Mouse (Mus musculus) retina, adult 2 months (tissue): Measurements from ENCODE around the gene Iqsec1.
A peak's percentile ranks its signal among the peaks of the same experiment; 100 is the strongest.

Experiments used
- DNase-seq: peaks from one replicate; pipeline ENCODE4 v3.0.0-alpha.2; 2012; ENCODE audit warnings: low read depth, low spot score

Gene Iqsec1

GRCm38 (mm10) chr6:90619936-90620335 lies 368.5 kb downstream of the Iqsec1 start:
- no peak for DNase-seq

DNA sequence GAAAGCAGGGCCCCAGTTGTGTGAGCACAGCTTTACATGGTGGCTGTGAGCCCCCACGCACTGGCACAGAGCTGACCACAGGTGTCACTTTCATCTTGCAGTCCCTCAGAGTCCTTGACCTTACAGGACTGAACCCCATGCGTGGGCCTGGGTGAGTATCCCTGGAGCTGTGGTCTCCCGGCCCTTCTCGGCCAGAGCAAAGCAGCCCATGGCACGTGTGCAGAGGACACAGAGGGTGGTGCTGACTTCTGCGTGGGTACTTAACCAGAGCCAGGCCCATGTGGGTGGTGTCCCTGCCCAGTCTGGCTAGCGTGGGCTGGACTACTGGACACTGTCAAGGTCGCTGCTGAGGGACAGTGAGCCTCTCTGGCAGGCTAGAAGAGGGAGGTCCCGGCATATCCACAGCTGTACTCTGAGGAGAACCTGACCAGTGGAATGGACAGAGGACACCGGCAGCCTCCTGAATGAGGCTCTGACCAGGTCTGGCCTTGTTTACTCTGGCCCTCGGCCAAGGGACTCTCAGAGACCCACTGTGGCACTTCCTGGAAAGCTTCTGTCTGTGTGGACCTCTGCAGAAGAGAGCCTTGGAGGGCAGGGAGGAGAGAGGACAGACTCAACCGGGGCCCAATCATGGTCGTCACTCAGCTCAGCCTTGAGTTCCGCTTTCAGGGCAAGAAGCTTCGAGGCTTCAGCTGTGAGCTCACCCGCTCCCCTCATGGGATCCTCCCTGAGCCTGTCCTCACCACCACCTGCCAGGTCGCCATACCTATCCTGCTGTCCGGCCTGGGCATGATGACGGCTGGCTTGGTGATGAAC lies 369.5 kb downstream of the Iqsec1 start:
- no peak for DNase-seq

DNA sequence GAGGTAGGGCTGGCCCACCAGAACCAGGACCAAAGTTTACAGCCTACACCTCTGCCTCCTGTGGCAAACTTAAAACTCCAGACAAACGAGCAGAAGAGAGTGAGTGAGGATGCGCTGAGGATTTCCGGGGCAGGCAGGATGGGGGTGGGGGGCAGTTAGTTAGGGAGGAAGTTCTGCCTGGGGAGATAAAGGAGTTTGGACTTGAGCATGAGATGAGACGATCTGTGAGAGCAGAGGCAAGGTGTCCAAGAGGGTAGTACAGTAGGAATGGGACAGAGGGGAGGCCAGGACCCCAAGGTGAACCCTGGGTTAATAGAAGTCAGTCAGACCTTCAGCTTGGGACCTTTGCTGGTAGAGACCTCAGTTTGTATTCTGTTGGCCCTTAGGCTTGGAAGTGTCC lies 370.2 kb downstream of the Iqsec1 start:
- no peak for DNase-seq

- DNase-seq: no peak
Measured at GRCm38 (mm10) chr6:90616481-90616880, 372.0 kb downstream of the Iqsec1 start.

DNA sequence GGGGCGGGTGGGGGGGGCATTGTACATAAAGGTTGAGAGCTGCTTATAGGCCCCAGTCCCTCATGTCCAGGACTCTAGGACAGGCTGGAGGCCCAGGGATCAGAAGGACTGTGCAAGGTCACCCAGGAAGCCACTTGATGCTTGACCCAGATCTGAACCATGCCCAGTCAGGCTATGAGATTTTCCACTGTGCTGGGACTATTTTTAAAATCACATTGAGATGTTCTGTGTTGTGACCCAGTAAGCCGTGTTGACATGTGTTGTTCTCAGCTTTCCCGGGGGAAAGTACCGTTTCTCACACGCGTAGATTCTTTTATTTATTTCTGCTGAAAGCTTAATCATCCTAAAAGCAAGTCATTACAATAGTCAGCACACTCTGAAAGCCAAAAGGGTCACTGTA lies 372.5 kb downstream of the Iqsec1 start:
- DNase-seq: no peak

DNA sequence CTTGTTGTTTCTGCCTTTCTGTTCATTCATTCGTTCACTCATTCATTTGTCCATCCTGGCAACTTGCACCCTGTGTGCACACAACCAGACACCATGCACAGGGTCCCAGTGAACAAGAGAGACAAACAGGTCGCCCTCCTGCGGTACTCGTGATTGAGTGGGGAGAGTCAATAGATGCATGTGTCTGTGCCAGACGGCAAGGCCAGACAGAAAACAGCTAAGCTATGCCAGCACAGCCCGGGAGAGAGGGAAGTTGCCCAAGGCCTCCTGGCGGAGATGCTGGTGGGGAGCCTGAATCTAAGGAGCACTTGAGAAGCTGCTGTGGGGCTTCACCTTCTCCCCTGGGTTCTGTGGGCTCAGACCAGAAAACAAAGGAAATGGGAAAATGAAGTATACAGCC lies 373.1 kb downstream of the Iqsec1 start:
- DNase-seq: no peak

GRCm38 (mm10) chr6:90613277-90613676 lies 375.2 kb downstream of the Iqsec1 start:
- no peak for DNase-seq

GRCm38 (mm10) chr6:90610248-90610647 lies 378.2 kb downstream of the Iqsec1 start:
- DNase-seq: no peak

GRCm38 (mm10) chr6:90608186-90608585 lies 380.3 kb downstream of the Iqsec1 start:
- DNase-seq: no peak

- peak; percentile 54 for DNase-seq
Measured at GRCm38 (mm10) chr6:90607196-90607595, 381.3 kb downstream of the Iqsec1 start.

DNA sequence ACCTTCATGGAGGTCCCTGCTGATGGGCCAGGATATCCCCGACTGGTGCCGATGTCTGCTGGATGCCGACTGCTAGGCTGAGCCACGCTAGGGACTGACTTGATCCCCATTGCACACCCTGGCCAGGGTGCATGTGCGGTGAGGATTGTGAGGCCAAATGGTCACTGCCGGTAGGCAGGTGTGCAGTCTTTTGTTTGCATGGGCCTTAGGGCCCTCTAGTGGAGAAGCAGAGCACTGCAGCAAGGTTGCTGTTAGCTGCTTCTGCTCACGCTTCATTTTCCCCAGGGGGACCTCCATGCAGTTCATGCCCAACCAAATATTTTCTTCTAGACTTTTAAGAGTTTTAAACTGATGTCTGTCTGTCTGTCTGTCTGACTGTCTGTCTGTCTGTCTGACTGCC lies 381.9 kb downstream of the Iqsec1 start:
- peak; percentile 49 for DNase-seq
